Mouse (Mus musculus): ENCODE data around the gene Zyg11a. TPM values are rescaled to one million over a fixed set of nuclear protein-coding genes. Genes with fewer than 3 reads are reported as not detected.
"Not testable (repeated sequence)": the region's sequence is repeated elsewhere in the genome, so short reads cannot be mapped to it uniquely, and the experiment has no call there.

The Zyg11a gene
- polyA plus RNA-seq (2012; rRNA removed) = not detected in 2 replicates

- no peak for DNase-seq (ENCODE audit: extremely low spot score in 1 of 2, low spot score in 1 of 2)
Observed at GRCm38 (mm10) chr4:108217332-108218179, at the start of gene Zyg11a. Gene Zyg11a, minus strand, starts transcription at chr4:108218048.

- no peak for DNase-seq (ENCODE audit: extremely low spot score in 1 of 2, low spot score in 1 of 2)
Observed at GRCm38 (mm10) chr4:108265774-108266173, 47.9 kb upstream of the Zyg11a start.

DNA sequence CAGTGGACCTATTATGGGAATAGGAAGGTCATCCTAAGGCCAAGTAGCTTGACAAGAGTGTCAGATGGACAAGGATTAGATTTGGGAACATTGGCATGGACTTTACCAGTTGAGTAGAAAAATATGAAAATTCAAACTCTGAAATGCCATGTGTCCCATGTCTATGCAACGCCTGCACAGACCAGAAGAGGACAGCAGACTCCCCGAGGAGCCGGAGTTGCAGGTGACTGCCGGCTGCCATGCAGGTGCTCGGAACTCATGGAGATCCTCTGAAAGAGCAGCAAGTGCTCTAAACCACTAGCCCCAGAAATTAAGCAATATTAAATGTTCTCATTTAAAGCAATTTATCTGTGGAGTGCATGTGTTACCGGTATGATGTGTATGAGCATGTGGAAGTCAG lies 35.5 kb upstream of the Zyg11a start:
- DNase-seq (ENCODE audit: extremely low spot score in 1 of 2, low spot score in 1 of 2) = no peak

DNA sequence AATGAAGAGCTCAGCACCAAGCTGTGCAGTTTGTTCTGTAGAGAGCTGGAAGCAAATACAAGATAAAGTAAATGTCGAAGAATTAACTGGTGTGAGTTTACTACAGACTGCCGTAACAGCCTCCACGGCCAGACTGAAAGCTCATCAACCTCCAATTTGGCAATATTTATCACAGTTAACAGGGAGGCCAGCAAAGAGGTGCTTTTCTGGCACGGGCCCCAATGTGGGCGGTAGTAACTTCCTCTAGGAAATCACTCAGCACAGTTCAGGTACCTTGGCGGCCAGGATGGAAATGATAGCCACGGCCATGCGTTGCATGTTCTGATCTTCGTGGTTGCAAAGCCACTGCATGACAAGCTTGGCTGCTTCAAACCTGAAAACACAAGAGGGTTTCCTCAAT lies 32.7 kb upstream of the Zyg11a start:
- DNase-seq (ENCODE audit: extremely low spot score in 1 of 2, low spot score in 1 of 2) = no peak

DNA sequence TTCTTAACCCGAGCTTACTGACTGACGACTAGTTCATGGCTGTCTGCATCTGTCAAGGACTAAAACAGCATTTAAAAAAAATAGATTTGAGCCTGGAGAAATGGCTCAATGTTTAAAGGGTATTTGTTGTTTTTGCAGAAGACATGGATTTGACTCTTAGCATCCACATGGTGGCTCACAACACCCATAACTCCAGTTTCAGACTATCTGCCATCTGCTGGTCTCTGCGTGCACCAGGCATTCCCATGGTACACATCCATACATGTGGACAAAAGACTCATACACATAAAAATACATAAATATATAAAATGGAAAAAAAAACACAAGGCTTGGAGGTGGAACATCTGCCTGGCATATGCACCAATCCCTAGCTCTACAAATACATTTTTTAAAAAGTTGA lies 31.5 kb upstream of the Zyg11a start:
- DNase-seq (ENCODE audit: extremely low spot score in 1 of 2, low spot score in 1 of 2) = no peak

DNA sequence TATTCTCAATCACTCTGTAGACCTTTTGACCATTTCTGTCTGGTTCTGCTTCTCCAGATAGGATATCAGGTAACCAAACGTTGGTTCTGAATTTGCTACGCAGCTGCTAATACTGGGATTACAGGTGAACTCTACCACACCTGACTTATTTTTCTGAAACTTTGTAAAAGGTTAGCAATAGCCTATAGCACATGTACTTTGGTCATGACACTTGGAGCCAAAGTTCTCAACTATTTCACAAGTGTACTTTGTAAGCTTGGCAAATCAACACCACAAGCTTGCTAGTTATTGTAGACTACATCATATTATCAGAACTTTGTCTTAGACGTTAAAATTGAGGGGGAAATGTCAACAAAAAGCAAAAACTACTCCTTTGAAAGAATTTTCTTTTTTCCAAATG lies 15.8 kb upstream of the Zyg11a start:
- DNase-seq (ENCODE audit: extremely low spot score in 1 of 2, low spot score in 1 of 2) = no peak

DNA sequence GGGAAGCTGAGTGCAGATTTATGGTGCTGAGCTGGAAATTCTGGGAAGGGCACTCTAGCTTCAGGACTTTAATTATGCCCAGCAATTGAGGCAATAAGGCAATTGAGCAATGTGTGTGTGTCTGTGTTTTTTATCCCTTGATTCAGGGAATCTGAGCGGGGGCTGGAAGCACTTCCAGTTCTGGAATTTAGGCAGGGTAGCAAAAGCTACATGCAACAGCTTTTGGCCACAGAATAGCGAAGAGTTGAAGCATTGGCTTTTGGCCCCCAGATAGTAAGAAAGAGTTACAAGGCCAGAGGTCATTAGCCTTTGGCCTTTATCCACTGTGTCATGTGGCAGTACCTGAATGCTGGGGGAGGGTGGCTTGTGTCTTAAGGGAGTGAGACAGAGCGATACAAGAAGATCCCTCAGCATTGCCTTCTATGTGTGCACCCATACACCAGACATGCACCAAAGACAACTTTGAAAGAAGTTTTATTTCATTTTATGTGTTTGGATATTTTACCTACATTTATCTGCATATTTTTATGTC lies 7.6 kb upstream of the Zyg11a start:
- DNase-seq (ENCODE audit: extremely low spot score in 1 of 2, low spot score in 1 of 2) = no peak

DNA sequence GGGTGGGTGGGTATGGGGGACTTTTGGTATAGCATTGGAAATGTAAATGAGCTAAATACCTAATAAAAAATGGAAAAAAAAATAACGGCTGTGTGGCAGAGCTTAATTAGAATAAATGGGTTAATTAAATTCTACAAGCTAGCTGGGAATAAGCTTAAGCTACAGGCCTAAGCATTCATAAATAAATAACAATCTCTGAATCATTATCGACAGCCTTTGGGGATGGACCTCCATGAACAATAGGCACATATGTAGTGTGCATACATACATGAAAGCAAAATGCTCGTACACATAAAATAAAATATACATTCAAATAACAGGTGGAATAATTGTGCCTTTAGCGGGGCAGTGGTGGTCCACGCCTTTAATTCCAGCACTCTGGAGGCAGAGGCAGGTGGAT lies 4.7 kb upstream of the Zyg11a start:
- no peak for DNase-seq (ENCODE audit: extremely low spot score in 1 of 2, low spot score in 1 of 2)

GRCm38 (mm10) chr4:108219019-108219418 lies 1.2 kb upstream of the Zyg11a start:
- no peak for DNase-seq (ENCODE audit: extremely low spot score in 1 of 2, low spot score in 1 of 2)

- no peak for DNase-seq (ENCODE audit: extremely low spot score in 1 of 2, low spot score in 1 of 2)
Observed at GRCm38 (mm10) chr4:108213023-108213422, 4.8 kb downstream of the Zyg11a start.

DNA sequence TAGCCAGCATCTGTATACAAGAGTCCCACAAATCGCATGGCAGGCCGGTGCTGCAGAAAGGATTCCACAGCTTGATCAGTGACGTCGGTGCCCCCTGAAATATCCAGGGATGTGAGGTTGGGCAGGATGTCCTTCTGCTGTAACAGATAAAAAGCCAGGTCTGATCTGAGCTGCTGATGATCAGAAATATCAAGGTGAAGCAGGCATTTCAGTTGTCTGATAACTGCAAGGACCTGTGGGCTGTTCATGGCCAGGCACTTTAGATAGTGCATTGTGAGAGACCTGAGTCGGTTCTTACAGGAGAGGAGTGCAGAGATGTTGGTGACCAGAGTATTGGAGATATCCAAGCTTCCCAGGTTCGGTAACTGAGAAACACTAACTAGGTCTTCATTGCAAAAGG lies 13.2 kb downstream of the Zyg11a start:
- no peak for DNase-seq (ENCODE audit: extremely low spot score in 1 of 2, low spot score in 1 of 2)

DNA sequence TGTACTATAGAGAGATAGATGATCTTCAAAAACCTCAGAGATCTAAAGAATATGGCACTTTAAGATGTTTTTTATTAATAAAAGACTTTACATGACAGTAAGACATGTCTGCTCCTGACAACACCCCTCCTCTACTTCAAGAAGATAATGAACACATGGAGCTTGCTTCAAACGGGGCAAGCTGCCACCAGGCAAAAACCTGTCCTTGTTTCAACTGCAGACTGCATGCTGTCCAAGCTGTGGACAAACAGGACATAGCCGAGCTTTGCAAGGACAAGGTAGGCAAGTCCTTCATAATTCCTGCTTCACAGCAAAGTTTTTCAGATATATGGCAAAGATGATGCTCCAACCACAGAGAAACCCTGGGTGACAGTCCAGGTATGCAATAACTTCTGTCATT lies 18.6 kb downstream of the Zyg11a start:
- no peak for DNase-seq (ENCODE audit: extremely low spot score in 1 of 2, low spot score in 1 of 2)

DNA sequence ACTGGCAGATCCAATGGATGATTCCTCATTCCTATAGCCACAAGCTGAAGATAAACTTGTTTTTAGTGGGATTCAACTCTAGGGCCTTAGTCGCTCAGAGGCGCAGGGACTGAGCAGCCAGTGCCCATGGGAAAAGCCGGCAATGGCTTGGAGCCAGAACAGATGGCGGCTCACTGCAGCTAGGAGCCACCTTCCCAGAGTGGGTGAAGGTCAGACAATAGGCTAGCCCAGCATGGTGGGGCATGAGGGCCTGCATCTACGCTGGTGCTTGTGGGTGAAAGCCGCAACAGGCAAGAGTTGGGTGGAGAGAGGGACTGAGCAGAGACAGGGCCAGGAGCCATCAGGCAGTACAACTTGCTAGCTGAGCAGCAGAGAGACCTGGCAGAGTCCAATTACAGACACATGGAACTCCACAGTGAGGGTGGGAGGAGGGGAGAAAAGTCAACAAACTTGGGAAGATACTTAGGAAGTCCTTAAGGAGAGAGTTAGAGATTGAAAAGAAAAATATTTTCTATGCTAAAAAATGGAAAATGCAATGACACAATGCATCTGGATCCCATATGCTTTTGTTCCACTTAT lies 21.5 kb downstream of the Zyg11a start:
- no peak for DNase-seq (ENCODE audit: extremely low spot score in 1 of 2, low spot score in 1 of 2)

GRCm38 (mm10) chr4:108192821-108193323 lies 25.0 kb downstream of the Zyg11a start:
- no peak for DNase-seq (ENCODE audit: extremely low spot score in 1 of 2, low spot score in 1 of 2)

DNA sequence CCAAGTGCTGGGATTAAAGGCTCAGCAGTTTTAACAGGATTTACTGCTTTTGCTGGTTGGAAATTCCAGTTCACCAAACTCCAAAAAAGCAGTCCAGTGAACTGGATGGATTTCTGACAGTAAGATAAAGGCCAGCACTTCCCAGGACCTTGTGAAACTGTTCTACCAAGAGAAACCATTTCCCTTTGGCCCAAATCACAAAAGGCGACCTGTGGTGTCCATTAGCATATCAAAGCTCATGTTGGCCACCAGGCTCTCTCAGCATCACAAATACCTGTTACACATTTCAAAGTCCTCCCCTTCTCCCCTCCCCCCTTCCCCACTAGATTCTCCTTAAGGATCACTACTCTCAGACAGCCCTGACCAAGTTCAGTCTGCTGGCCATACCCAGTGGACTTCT lies 35.6 kb downstream of the Zyg11a start:
- no peak for DNase-seq (ENCODE audit: extremely low spot score in 1 of 2, low spot score in 1 of 2)

DNA sequence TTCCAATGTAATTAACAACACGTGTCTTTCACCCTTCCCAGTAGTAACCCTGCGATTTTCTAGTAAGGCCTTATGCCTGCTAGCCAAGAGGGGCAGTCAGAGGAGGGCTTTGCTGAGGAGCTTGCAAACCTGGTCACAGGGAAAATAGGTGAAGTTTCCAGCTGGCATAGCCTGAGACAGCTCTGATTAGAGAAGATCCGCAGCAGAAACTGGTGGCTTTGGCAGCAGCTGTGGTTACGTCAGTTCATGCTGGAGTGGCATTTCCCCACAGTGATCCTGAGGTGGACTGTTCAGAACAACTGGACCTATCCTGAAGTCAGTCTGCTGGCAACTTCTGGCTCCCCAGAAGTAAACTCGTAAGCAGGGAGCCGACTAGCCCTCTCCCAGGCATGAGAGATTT lies 49.8 kb downstream of the Zyg11a start:
- DNase-seq (ENCODE audit: extremely low spot score in 1 of 2, low spot score in 1 of 2) = no peak

- DNase-seq (ENCODE audit: extremely low spot score in 1 of 2, low spot score in 1 of 2) = peak in 1 of 2 experiments; percentile 15
Observed at GRCm38 (mm10) chr4:108166874-108167273, 51.0 kb downstream of the Zyg11a start.

DNA sequence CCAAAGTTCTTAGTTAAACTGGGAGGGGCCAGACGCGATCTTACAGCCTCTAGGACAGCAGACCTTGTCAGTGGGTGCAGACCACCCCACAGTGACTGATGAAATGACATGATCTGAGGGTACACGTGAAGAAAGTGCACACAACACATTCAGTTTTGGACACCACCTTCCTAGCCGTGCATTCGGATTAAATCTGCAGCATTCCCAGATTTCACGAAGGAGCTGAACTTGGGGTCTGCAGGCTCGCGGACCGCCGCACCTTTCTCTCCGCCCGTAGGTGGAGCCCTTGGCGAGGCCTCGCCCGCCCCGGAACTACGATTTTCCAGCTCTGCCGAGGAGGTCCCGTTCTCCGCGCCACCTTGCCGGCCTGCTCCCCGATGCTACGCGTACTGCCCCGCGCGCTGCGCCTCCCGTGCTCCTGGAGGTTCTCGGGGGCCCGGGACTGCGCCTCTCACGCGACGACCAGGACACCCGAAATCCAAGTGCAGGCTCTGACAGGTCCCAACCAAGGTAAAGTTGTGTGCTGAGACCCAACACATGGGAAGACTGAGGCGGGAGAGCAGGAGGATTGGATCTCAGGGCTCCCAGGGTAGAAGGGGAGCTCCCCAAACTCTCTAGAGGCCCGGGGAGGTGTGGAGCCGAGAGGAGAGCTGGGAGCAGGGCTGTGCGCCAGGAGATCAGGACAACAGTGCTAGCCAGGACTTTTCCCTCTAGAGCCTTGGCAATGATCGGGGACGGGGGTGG lies 52.5 kb downstream of the Zyg11a start, which contains the start of gene Echdc2:
Echdc2 (plus strand) TSS at position 286 of the 744 bp plus-strand sequence.
- peak in 1 of 2 experiments; percentile 15 for DNase-seq (ENCODE audit: extremely low spot score in 1 of 2, low spot score in 1 of 2)

GRCm38 (mm10) chr4:108163291-108163690 lies 54.6 kb downstream of the Zyg11a start:
- no peak for DNase-seq (ENCODE audit: extremely low spot score in 1 of 2, low spot score in 1 of 2)

GRCm38 (mm10) chr4:108161936-108162335 lies 55.9 kb downstream of the Zyg11a start:
- DNase-seq (ENCODE audit: extremely low spot score in 1 of 2, low spot score in 1 of 2) = no peak

- not testable (repeated sequence) for DNase-seq (ENCODE audit: extremely low spot score in 1 of 2, low spot score in 1 of 2)
Observed at GRCm38 (mm10) chr4:108155141-108155540, 62.7 kb downstream of the Zyg11a start.
